ENCODE assay signal across 8 mouse cellular contexts in the genomic region with DNA sequence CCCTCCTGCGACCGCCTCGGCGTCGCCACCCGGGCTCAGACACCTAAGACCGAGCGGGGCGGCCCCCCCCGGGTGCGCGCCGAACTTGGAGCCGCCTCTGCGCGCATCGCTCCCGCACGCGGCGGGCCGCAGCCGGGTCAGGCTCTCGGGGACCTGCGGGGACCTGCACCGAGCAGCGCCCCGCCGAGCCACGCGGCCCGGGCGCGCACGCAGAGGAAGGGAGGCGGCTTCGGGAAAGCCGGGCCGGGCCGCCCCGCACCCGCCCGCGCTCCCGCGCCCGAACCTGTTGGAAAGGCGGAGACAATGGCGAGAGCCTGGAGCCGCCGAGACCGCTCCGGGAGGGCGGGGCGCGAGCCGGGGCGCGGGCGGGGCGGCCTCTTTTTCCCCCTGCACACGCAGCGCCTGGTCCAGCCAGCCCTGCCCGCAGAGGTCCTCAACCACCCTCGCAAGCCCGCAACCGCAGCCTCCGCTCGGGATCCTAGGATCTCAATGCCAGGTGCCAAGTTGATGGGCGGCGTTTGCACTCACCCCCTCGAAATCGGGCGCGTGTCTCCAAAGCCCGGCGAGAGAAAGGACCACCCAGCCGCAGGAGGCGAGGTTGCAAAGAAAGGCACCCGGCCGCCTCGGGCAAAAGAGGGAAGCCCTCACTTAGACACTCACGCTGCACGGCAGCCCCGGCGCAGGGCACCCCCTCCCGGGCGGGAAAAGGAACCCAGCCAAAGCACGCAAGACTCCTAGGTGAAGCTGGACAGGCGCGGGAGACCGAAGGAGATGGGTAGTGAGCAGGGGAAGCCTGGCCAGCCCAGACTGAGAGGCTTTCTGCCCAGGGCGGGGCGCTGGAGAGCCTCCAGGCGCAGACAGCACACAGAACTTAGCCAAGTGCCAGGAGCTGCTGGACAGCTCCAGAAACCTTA. TPM values are rescaled to one million over a fixed set of nuclear protein-coding genes. Genes with fewer than 3 reads are reported as not detected.
A peak's percentile ranks its signal among the peaks of the same experiment; 100 is the strongest.
DNase-seq lines count a peak whose midpoint lies in the region; ATAC-seq lines count a peak whose summit lies in the region.
"Had no signal": no experiment of that assay in that cellular context is flagged by ENCODE, and none has a peak within 500 bp of the region (broad histone marks: within the 10 kb centered on the region; RNA-seq: fewer than 3 reads in every experiment).

A gene (minus strand): TSS at position 612 of the 914 bp plus-strand sequence.

- peaks cover 4% of the 10 kb centered on the region for H3K4me1 ChIP-seq in heart, embryonic 16.5 days (ENCODE audit: control insufficient read depth, insufficient read depth, low read length)
- peaks cover 13% of the 10 kb centered on the region for H3K4me1 ChIP-seq in midbrain, embryonic 15.5 days

- DNase-seq in ES-CJ7 (ENCODE audit: low read depth, low spot score) (peak; percentile 75), WW6 (ENCODE audit: low read depth, low spot score) (peak; percentile 34)
- peak; percentile 82 for DNase-seq in embryo, embryonic 11 days
- peak; percentile 70 to 71 for DNase-seq in layer of hippocampus, postnatal 36 days
- DNase-seq in urinary bladder, postnatal 14 days (ENCODE audit: low spot score) = peak; percentile 16

- H3K4me3 ChIP-seq in heart, embryonic 16.5 days (ENCODE audit: low read length) = peak within 1 kb of the TSS; percentile 51
- peak within 1 kb of the TSS; percentile 61 for H3K4me3 ChIP-seq in midbrain, embryonic 15.5 days
- H3K4me3 ChIP-seq: erythroblast, embryonic 14.5 days had no signal

- ATAC-seq in heart, embryonic 16.5 days (replicated peaks; ENCODE audit: extremely low read depth, insufficient read depth, low FRiP score) = peak; percentile 37; the same call in 1 of the 2 replicates
- ATAC-seq in midbrain, embryonic 15.5 days (replicated peaks) = peak; percentile 90

- peak within 1 kb of the TSS; percentile 64 for H3K4me2 ChIP-seq in heart, embryonic 16.5 days (ENCODE audit: low read depth, low read length)
- peak within 1 kb of the TSS; percentile 86 for H3K4me2 ChIP-seq in midbrain, embryonic 15.5 days

- peaks cover 40% of the 10 kb centered on the region for H3K27me3 ChIP-seq in heart, embryonic 16.5 days (ENCODE audit: control insufficient read depth, insufficient read depth, low read length)
- H3K27me3 ChIP-seq in midbrain, embryonic 15.5 days (replicated peaks) = no peaks in the 10 kb centered on the region

- no peaks in the 10 kb centered on the region for H3K36me3 ChIP-seq in heart, embryonic 16.5 days (ENCODE audit: control insufficient read depth, insufficient read depth)
- no peaks in the 10 kb centered on the region for H3K36me3 ChIP-seq in midbrain, embryonic 15.5 days (replicated peaks)

- no peaks in the 10 kb centered on the region for H3K9me3 ChIP-seq in heart, embryonic 16.5 days (replicated peaks; ENCODE audit: control insufficient read depth, low read length)
- no peaks in the 10 kb centered on the region for H3K9me3 ChIP-seq in midbrain, embryonic 15.5 days

- no peak within 1 kb of the TSS for H3K27ac ChIP-seq in heart, embryonic 16.5 days (ENCODE audit: low read length)
- H3K27ac ChIP-seq in midbrain, embryonic 15.5 days = peak within 1 kb of the TSS; percentile 93

- WGBS in heart, embryonic 16.5 days = under 1% methylated on average over 90 of the region's 95 CpGs
- under 1% methylated on average over 72 of the region's 95 CpGs for WGBS in midbrain, embryonic 15.5 days

- no peak within 1 kb of the TSS for H3K9ac ChIP-seq in heart, embryonic 16.5 days (ENCODE audit: low read length)
- H3K9ac ChIP-seq in midbrain, embryonic 15.5 days = peak within 1 kb of the TSS; percentile 81

RNA-seq across cellular contexts. Expression of the gene that starts here (rescaled TPM):
- 1.1 and 1.9 TPM in 2 replicates for polyA plus RNA-seq in heart, embryonic 16.5 days (2015; fragmentation: Nextera tagmentation; extraction: Ambion mirVana)
- 100 to 1,000 TPM; 744 to 782 TPM for total RNA-seq in layer of hippocampus, postnatal 36 days (2021)
- 189 and 203 TPM in 2 replicates for polyA plus RNA-seq in midbrain, embryonic 15.5 days (2015; fragmentation: Nextera tagmentation; extraction: Ambion mirVana)
- polyA plus RNA-seq: erythroblast, embryonic 14.5 days had no signal

Comparison
In these comparisons a context has a peak if more than half of its experiments do, and no peak if none do; other contexts are left out.
1. RNA of the gene that starts here (polyA plus RNA-seq): 189 to 203 TPM in midbrain, embryonic 15.5 days; 1.1 to 1.9 TPM in heart, embryonic 16.5 days; every median in the first group is over 10 times any median in the second.
2. DNase-seq: peak in every context shown above with its lines; median percentile 82 in embryo, embryonic 11 days; 75 in ES-CJ7; 70 in layer of hippocampus, postnatal 36 days; 34 in WW6; 16 in urinary bladder, postnatal 14 days.